ENCODE assay signal across 8 mouse cellular contexts in the genomic region with DNA sequence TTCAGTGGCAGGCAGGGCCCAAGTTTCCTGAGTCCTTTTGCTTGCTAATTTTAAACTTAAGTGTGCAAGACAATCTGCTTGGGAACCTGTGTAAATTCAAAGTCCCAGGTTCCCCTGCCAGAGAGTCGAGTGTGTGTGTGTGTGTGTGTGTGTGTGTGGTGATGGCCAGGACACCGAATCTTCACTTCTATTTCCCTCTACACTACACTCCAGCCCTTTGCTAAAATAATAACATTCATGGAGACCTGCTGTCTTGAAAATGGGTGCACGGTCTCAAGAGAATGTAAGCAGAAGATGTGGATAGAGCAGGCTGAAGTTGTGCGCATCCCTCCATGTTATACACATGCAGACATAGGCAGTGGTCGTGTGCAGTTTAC. TPM values are rescaled to one million over a fixed set of nuclear protein-coding genes. Genes with fewer than 3 reads are reported as not detected.
A peak's percentile ranks its signal among the peaks of the same experiment; 100 is the strongest.
DNase-seq lines count a peak whose midpoint lies in the region; ATAC-seq lines count a peak whose summit lies in the region.

No protein-coding gene starts in this region.

- H3K9ac ChIP-seq in embryonic facial prominence, embryonic 15.5 days = peak overlapping the region; percentile 70
- H3K9ac ChIP-seq in limb, embryonic 12.5 days (replicated peaks) = peak overlapping the region; percentile 90

- 30% methylated on average over 5 of the region's 5 CpGs for WGBS in embryonic facial prominence, embryonic 15.5 days
- WGBS in limb, embryonic 12.5 days = 47% methylated on average over 5 of the region's 5 CpGs

- no peak for ATAC-seq in erythroblast, adult 5-6 weeks (replicated peaks; ENCODE audit: low FRiP score, poor library complexity, severe bottlenecking)
- no peak for ATAC-seq in embryonic facial prominence, embryonic 15.5 days (ENCODE audit: insufficient number of reproducible peaks, low FRiP score, low TSS enrichment, low read depth)
- ATAC-seq in limb, embryonic 12.5 days (ENCODE audit: insufficient number of reproducible peaks, insufficient read depth, low FRiP score, low TSS enrichment, low read depth) = no peak
- ATAC-seq in erythroid progenitor cell, adult 5-6 weeks (replicated peaks; ENCODE audit: low FRiP score, poor library complexity, severe bottlenecking) = no peak

- peaks cover 2% of the 10 kb centered on the region; the same call in 1 of the 2 replicates for H3K9me3 ChIP-seq in erythroblast, embryonic 14.5 days (ENCODE audit: control insufficient read depth, low read length)
- no peaks in the 10 kb centered on the region for H3K9me3 ChIP-seq in embryonic facial prominence, embryonic 15.5 days (replicated peaks)
- H3K9me3 ChIP-seq in limb, embryonic 12.5 days = no peaks in the 10 kb centered on the region

- DNase-seq in 3T3-L1 (ENCODE audit: low read depth, low spot score) = peak; percentile 7
- DNase-seq in splenic B cell, adult 2 months (ENCODE audit: low read depth, low spot score) = peak; percentile 15
- DNase-seq in right cerebral cortex, postnatal 25 days = no peak

- peaks cover 19% of the 10 kb centered on the region for H3K36me3 ChIP-seq in erythroblast, embryonic 14.5 days (ENCODE audit: control insufficient read depth)
- peaks cover 11% of the 10 kb centered on the region for H3K36me3 ChIP-seq in embryonic facial prominence, embryonic 15.5 days
- peaks cover 8% of the 10 kb centered on the region; the same call in 1 of the 2 replicates for H3K36me3 ChIP-seq in limb, embryonic 12.5 days
- H3K36me3 ChIP-seq in splenic B cell, adult 2 months (ENCODE audit: control insufficient read depth, insufficient read depth, low read length, poor library complexity, severe bottlenecking) = peaks cover 1% of the 10 kb centered on the region; the same call in 1 of the 2 replicates

- peak overlapping the region; percentile 65 for H3K4me2 ChIP-seq in embryonic facial prominence, embryonic 15.5 days (replicated peaks)
- peak overlapping the region; percentile 72 for H3K4me2 ChIP-seq in limb, embryonic 12.5 days

- no peaks in the 10 kb centered on the region for H3K27me3 ChIP-seq in erythroblast, embryonic 14.5 days (ENCODE audit: control insufficient read depth)
- H3K27me3 ChIP-seq in embryonic facial prominence, embryonic 15.5 days = no peaks in the 10 kb centered on the region
- no peaks in the 10 kb centered on the region for H3K27me3 ChIP-seq in limb, embryonic 12.5 days
- no peaks in the 10 kb centered on the region for H3K27me3 ChIP-seq in splenic B cell, adult 2 months (ENCODE audit: control insufficient read depth, insufficient read depth, low read length, poor library complexity, severe bottlenecking)

- H3K4me1 ChIP-seq in erythroblast, embryonic 14.5 days (ENCODE audit: control insufficient read depth) = peaks cover 16% of the 10 kb centered on the region
- H3K4me1 ChIP-seq in embryonic facial prominence, embryonic 15.5 days = peaks cover 12% of the 10 kb centered on the region
- H3K4me1 ChIP-seq in limb, embryonic 12.5 days (replicated peaks) = peaks cover 11% of the 10 kb centered on the region

- peak overlapping the region; percentile 78 for H3K4me3 ChIP-seq in erythroblast, embryonic 14.5 days (replicated peaks)
- H3K4me3 ChIP-seq in embryonic facial prominence, embryonic 15.5 days (replicated peaks) = peak overlapping the region; percentile 62
- peak overlapping the region; percentile 71 for H3K4me3 ChIP-seq in limb, embryonic 12.5 days (replicated peaks)

- H3K27ac ChIP-seq in embryonic facial prominence, embryonic 15.5 days (replicated peaks) = peak overlapping the region; percentile 78
- peak overlapping the region; percentile 86 for H3K27ac ChIP-seq in limb, embryonic 12.5 days

RNA-seq across cellular contexts. Expression of a gene that starts 0.6 kb away (rescaled TPM):
- 0.17 and 0.67 TPM in 2 replicates for polyA plus RNA-seq in erythroblast, embryonic 14.5 days (2012)
- total RNA-seq in erythroblast, adult 5-6 weeks (2015; ENCODE audit: low replicate concordance) = 4.8 and 9.4 TPM in 2 replicates
- total RNA-seq in erythroblast, adult 5-6 weeks (2017; ENCODE audit: low replicate concordance) = 0.94 and 7.2 TPM in 2 replicates
- polyA plus RNA-seq in embryonic facial prominence, embryonic 15.5 days (2015; fragmentation: Nextera tagmentation; extraction: Ambion mirVana) = 51.2 and 72.1 TPM in 2 replicates
- 46.1 and 46.2 TPM in 2 replicates for polyA plus RNA-seq in limb, embryonic 12.5 days (2016; fragmentation: Nextera tagmentation; extraction: Ambion mirVana)
- 25.6 and 27.4 TPM in 2 replicates for total RNA-seq in erythroid progenitor cell, adult 5-6 weeks (2015; ENCODE audit: low replicate concordance)
- 2.7 and 4.7 TPM in 2 replicates for total RNA-seq in erythroid progenitor cell, adult 5-6 weeks (2017; ENCODE audit: low replicate concordance)

RNA-seq across cellular contexts. Expression of a gene that starts 35.5 kb away (rescaled TPM):
- 0.44 and 0.81 TPM in 2 replicates for polyA plus RNA-seq in erythroblast, embryonic 14.5 days (2012)
- total RNA-seq in erythroblast, adult 5-6 weeks (2015; ENCODE audit: low replicate concordance) = 12.9 and 23.2 TPM in 2 replicates
- total RNA-seq in erythroblast, adult 5-6 weeks (2017; ENCODE audit: low replicate concordance) = 19.1 and 20.9 TPM in 2 replicates
- polyA plus RNA-seq in embryonic facial prominence, embryonic 15.5 days (2015; fragmentation: Nextera tagmentation; extraction: Ambion mirVana) = 69.0 and 74.4 TPM in 2 replicates
- 55.4 and 60.9 TPM in 2 replicates for polyA plus RNA-seq in limb, embryonic 12.5 days (2016; fragmentation: Nextera tagmentation; extraction: Ambion mirVana)
- 25.6 and 41.1 TPM in 2 replicates for total RNA-seq in erythroid progenitor cell, adult 5-6 weeks (2015; ENCODE audit: low replicate concordance)
- total RNA-seq in erythroid progenitor cell, adult 5-6 weeks (2017; ENCODE audit: low replicate concordance) = 39.3 and 39.9 TPM in 2 replicates

RNA-seq across cellular contexts. Expression of a gene that starts 35.9 kb away (rescaled TPM):
- polyA plus RNA-seq in erythroblast, embryonic 14.5 days (2012) = 0.17 and 0.29 TPM in 2 replicates
- total RNA-seq in erythroblast, adult 5-6 weeks (2015; ENCODE audit: low replicate concordance) = 5.6 and 16.7 TPM in 2 replicates
- 7.0 and 14.8 TPM in 2 replicates for total RNA-seq in erythroblast, adult 5-6 weeks (2017; ENCODE audit: low replicate concordance)
- 19.3 and 19.7 TPM in 2 replicates for polyA plus RNA-seq in embryonic facial prominence, embryonic 15.5 days (2015; fragmentation: Nextera tagmentation; extraction: Ambion mirVana)
- polyA plus RNA-seq in limb, embryonic 12.5 days (2016; fragmentation: Nextera tagmentation; extraction: Ambion mirVana) = 12.7 and 15.6 TPM in 2 replicates
- 27.0 and 37.7 TPM in 2 replicates for total RNA-seq in erythroid progenitor cell, adult 5-6 weeks (2015; ENCODE audit: low replicate concordance)
- 7.3 and 24.8 TPM in 2 replicates for total RNA-seq in erythroid progenitor cell, adult 5-6 weeks (2017; ENCODE audit: low replicate concordance)

RNA-seq across cellular contexts. Expression of a gene that starts 39.8 kb away (rescaled TPM):
- 6.1 and 9.8 TPM in 2 replicates for polyA plus RNA-seq in erythroblast, embryonic 14.5 days (2012)
- 6.0 and 7.7 TPM in 2 replicates for total RNA-seq in erythroblast, adult 5-6 weeks (2015; ENCODE audit: low replicate concordance)
- total RNA-seq in erythroblast, adult 5-6 weeks (2017; ENCODE audit: low replicate concordance) = 8.9 and 9.5 TPM in 2 replicates
- 208 and 211 TPM in 2 replicates for polyA plus RNA-seq in embryonic facial prominence, embryonic 15.5 days (2015; fragmentation: Nextera tagmentation; extraction: Ambion mirVana)
- 79.8 and 80.1 TPM in 2 replicates for polyA plus RNA-seq in limb, embryonic 12.5 days (2016; fragmentation: Nextera tagmentation; extraction: Ambion mirVana)
- total RNA-seq in erythroid progenitor cell, adult 5-6 weeks (2015; ENCODE audit: low replicate concordance) = 27.7 and 29.6 TPM in 2 replicates
- 27.4 and 38.5 TPM in 2 replicates for total RNA-seq in erythroid progenitor cell, adult 5-6 weeks (2017; ENCODE audit: low replicate concordance)

Comparison
In these comparisons a context has a peak if more than half of its experiments do, and no peak if none do; other contexts are left out.
1. RNA of a gene that starts 0.6 kb away (polyA plus RNA-seq): 51.2 to 72.1 TPM in embryonic facial prominence, embryonic 15.5 days and 46.1 to 46.2 TPM in limb, embryonic 12.5 days; 0.17 to 0.67 TPM in erythroblast, embryonic 14.5 days; every median in the first group is over 10 times any median in the second.
2. RNA of a gene that starts 35.5 kb away (polyA plus RNA-seq): 69.0 to 74.4 TPM in embryonic facial prominence, embryonic 15.5 days and 55.4 to 60.9 TPM in limb, embryonic 12.5 days; 0.44 to 0.81 TPM in erythroblast, embryonic 14.5 days; every median in the first group is over 10 times any median in the second.
3. RNA of a gene that starts 35.9 kb away (polyA plus RNA-seq): 19.3 to 19.7 TPM in embryonic facial prominence, embryonic 15.5 days and 12.7 to 15.6 TPM in limb, embryonic 12.5 days; 0.17 to 0.29 TPM in erythroblast, embryonic 14.5 days; every median in the first group is over 10 times any median in the second.
4. Peak in every context shown above with its lines, with median percentiles within 50 percentile points of each other: H3K4me3 ChIP-seq.